Mouse (Mus musculus) heart, embryonic 13.5 days (tissue): ENCODE measurements at regions not wholly inside any gene's neighbourhood (a gene's known extent, or its start where the extent isn't known, plus 50 kb on each side); places are given as distances from the start of the nearest gene placed in this dataset.

Experiments used
- ATAC-seq: fragments of 200-750 bp; cut with Nextera tagmentation; 2 replicates; pipeline ENCODE4 v1.8.0; 2017; ENCODE audit warnings: moderate TSS enrichment; ENCODE audit not compliant: insufficient number of reproducible peaks, low FRiP score, low TSS enrichment; ENCODE audit errors: extremely low read depth
- H3K27ac ChIP-seq: fragments of 300-500 bp; sonication (generic); replicated peaks from 2 replicates; pipeline ENCODE4 v1.5.1; 2015; ENCODE audit warnings: moderate library complexity, mild to moderate bottlenecking, inconsistent platforms
- H3K27me3 ChIP-seq: fragments of 300-500 bp; sonication (generic); replicated peaks from 2 replicates; pipeline ENCODE4 v1.6.1; 2015; ENCODE audit warnings: mild to moderate bottlenecking, inconsistent platforms
- H3K36me3 ChIP-seq: fragments of 300-500 bp; sonication (generic); 2 replicates; pipeline ENCODE4 v1.6.1; 2015; ENCODE audit warnings: mild to moderate bottlenecking, inconsistent platforms
- H3K4me1 ChIP-seq: fragments of 300-500 bp; sonication (generic); 2 replicates; pipeline ENCODE4 v1.6.1; 2015; ENCODE audit warnings: inconsistent platforms
- H3K4me2 ChIP-seq: fragments of 300-500 bp; sonication (generic); 2 replicates; pipeline ENCODE4 v1.6.1; 2015; ENCODE audit warnings: inconsistent platforms, mild to moderate bottlenecking, moderate library complexity
- H3K4me3 ChIP-seq: fragments of 300-500 bp; sonication (generic); 2 replicates; pipeline ENCODE4 v1.5.1; 2015; ENCODE audit warnings: moderate library complexity, mild to moderate bottlenecking, inconsistent platforms
- H3K9ac ChIP-seq: fragments of 300-500 bp; sonication (generic); 2 replicates; pipeline ENCODE4 v1.6.1; 2015; ENCODE audit warnings: inconsistent platforms, mild to moderate bottlenecking, moderate library complexity
- H3K9me3 ChIP-seq: fragments of 300-500 bp; sonication (generic); 2 replicates; pipeline ENCODE4 v1.6.1; 2016; ENCODE audit warnings: inconsistent platforms
- WGBS: fragments of 180-500 bp; shearing (Covaris S2); methylation state at CpG from one replicate; pipeline ENCODE4 v1.1.7; 2015; ENCODE audit warnings: mixed read lengths; 5-methylcytosine and 5-hydroxymethylcytosine counted together

GRCm38 (mm10) chr15:62229491-62230283, 1306.9 kb upstream of the A1bg start:
- no peaks in the 10 kb centered on the region for H3K36me3 ChIP-seq
- no peaks in the 10 kb centered on the region for H3K9me3 ChIP-seq
- no peak for ATAC-seq
- no peak overlapping the region for H3K4me3 ChIP-seq
- H3K4me2 ChIP-seq, result no peak overlapping the region
- no peaks in the 10 kb centered on the region for H3K27me3 ChIP-seq
- H3K4me1 ChIP-seq, result peaks cover 24% of the 10 kb centered on the region
- no peak overlapping the region for H3K27ac ChIP-seq
- 69% methylated on average over 8 of the region's 8 CpGs for WGBS
- no peak overlapping the region for H3K9ac ChIP-seq

GRCm38 (mm10) chr15:62229023-62229422, 1306.2 kb upstream of the A1bg start:
- WGBS, result 86% methylated on average over 3 of the region's 3 CpGs
- no peaks in the 10 kb centered on the region for H3K36me3 ChIP-seq
- peaks cover 24% of the 10 kb centered on the region for H3K4me1 ChIP-seq
- no peak for ATAC-seq
- no peak overlapping the region for H3K27ac ChIP-seq
- H3K4me3 ChIP-seq, result no peak overlapping the region
- H3K9ac ChIP-seq, result no peak overlapping the region
- H3K9me3 ChIP-seq, result no peaks in the 10 kb centered on the region
- no peaks in the 10 kb centered on the region for H3K27me3 ChIP-seq
- H3K4me2 ChIP-seq, result no peak overlapping the region

GRCm38 (mm10) chr15:62224798-62225197, 1302.0 kb upstream of the A1bg start:
- Histone ChIP-seq H3K4me1 (peaks cover 26% of the 10 kb centered on the region), H3K9me3 (no peaks in the 10 kb centered on the region), H3K4me3 (no peak overlapping the region), H3K9ac (no peak overlapping the region), H3K27ac (no peak overlapping the region), H3K36me3 (no peaks in the 10 kb centered on the region), H3K27me3 (no peaks in the 10 kb centered on the region), H3K4me2 (no peak overlapping the region)
- no peak for ATAC-seq

- no peak for ATAC-seq
These were observed 1301.4 kb upstream of the A1bg start for GRCm38 (mm10) chr15:62224191-62224590.

GRCm38 (mm10) chr15:62223156-62223840, 1300.5 kb upstream of the A1bg start:
- no peak overlapping the region for H3K27ac ChIP-seq
- no peak for ATAC-seq
- peaks cover 22% of the 10 kb centered on the region for H3K4me1 ChIP-seq
- H3K4me2 ChIP-seq, result no peak overlapping the region
- H3K9me3 ChIP-seq, result no peaks in the 10 kb centered on the region
- H3K4me3 ChIP-seq, result no peak overlapping the region
- no peak overlapping the region for H3K9ac ChIP-seq
- no peaks in the 10 kb centered on the region for H3K36me3 ChIP-seq
- peaks cover 3% of the 10 kb centered on the region; the same call in 1 of the 2 replicates for H3K27me3 ChIP-seq
- WGBS, result 41% methylated on average over 6 of the region's 6 CpGs

More at GRCm38 (mm10) chr15:62224191-62224590, 1301.4 kb upstream of the A1bg start:
- Histone ChIP-seq H3K36me3 (no peaks in the 10 kb centered on the region), H3K4me3 (no peak overlapping the region), H3K4me1 (peaks cover 22% of the 10 kb centered on the region), H3K27ac (no peak overlapping the region), H3K9ac (no peak overlapping the region), H3K27me3 (peaks cover 3% of the 10 kb centered on the region; the same call in 1 of the 2 replicates), H3K4me2 (no peak overlapping the region), H3K9me3 (no peaks in the 10 kb centered on the region)
- 75% methylated on average over 3 of the region's 3 CpGs for WGBS

GRCm38 (mm10) chr15:62222731-62223130, 1299.9 kb upstream of the A1bg start:
- ATAC-seq, result no peak
- no peaks in the 10 kb centered on the region for H3K9me3 ChIP-seq
- peaks cover 22% of the 10 kb centered on the region for H3K4me1 ChIP-seq
- H3K4me3 ChIP-seq, result no peak overlapping the region
- peaks cover 3% of the 10 kb centered on the region; the same call in 1 of the 2 replicates for H3K27me3 ChIP-seq
- no peaks in the 10 kb centered on the region for H3K36me3 ChIP-seq
- WGBS, result 47% methylated on average over 5 of the region's 5 CpGs
- no peak overlapping the region for H3K9ac ChIP-seq
- no peak overlapping the region for H3K27ac ChIP-seq
- no peak overlapping the region for H3K4me2 ChIP-seq

GRCm38 (mm10) chr15:62222201-62222600, 1299.4 kb upstream of the A1bg start:
- Histone ChIP-seq H3K36me3 (no peaks in the 10 kb centered on the region), H3K4me3 (no peak overlapping the region), H3K27me3 (peaks cover 3% of the 10 kb centered on the region; the same call in 1 of the 2 replicates), H3K4me1 (peaks cover 22% of the 10 kb centered on the region), H3K9ac (no peak overlapping the region), H3K4me2 (no peak overlapping the region), H3K9me3 (no peaks in the 10 kb centered on the region), H3K27ac (no peak overlapping the region)
- WGBS, result 65% methylated on average over 6 of the region's 6 CpGs
- no peak for ATAC-seq

- Histone ChIP-seq H3K27ac (no peak overlapping the region), H3K4me3 (no peak overlapping the region), H3K9ac (no peak overlapping the region), H3K27me3 (peaks cover 3% of the 10 kb centered on the region; the same call in 1 of the 2 replicates), H3K9me3 (no peaks in the 10 kb centered on the region), H3K4me2 (no peak overlapping the region), H3K4me1 (peaks cover 32% of the 10 kb centered on the region), H3K36me3 (no peaks in the 10 kb centered on the region)
- 33% methylated on average over 8 of the region's 8 CpGs for WGBS
- no peak for ATAC-seq
These were observed 1298.4 kb upstream of the A1bg start for GRCm38 (mm10) chr15:62221024-62221819.

- Histone ChIP-seq H3K9ac (no peak overlapping the region), H3K27ac (no peak overlapping the region), H3K27me3 (peaks cover 3% of the 10 kb centered on the region; the same call in 1 of the 2 replicates), H3K4me2 (no peak overlapping the region), H3K36me3 (no peaks in the 10 kb centered on the region), H3K4me1 (peaks cover 38% of the 10 kb centered on the region), H3K4me3 (no peak overlapping the region), H3K9me3 (no peaks in the 10 kb centered on the region)
- WGBS, result 64% methylated on average over 3 of the region's 3 CpGs
- ATAC-seq, result no peak
These were observed 1297.8 kb upstream of the A1bg start for GRCm38 (mm10) chr15:62220620-62221019.

GRCm38 (mm10) chr15:62219934-62220540, 1297.2 kb upstream of the A1bg start:
- H3K4me2 ChIP-seq, result no peak overlapping the region
- H3K9ac ChIP-seq, result no peak overlapping the region
- 88% methylated on average over 9 of the region's 9 CpGs for WGBS
- no peaks in the 10 kb centered on the region for H3K9me3 ChIP-seq
- no peak overlapping the region for H3K4me3 ChIP-seq
- H3K36me3 ChIP-seq, result no peaks in the 10 kb centered on the region
- ATAC-seq, result no peak
- H3K27me3 ChIP-seq, result peaks cover 9% of the 10 kb centered on the region; the same call in 1 of the 2 replicates
- peaks cover 39% of the 10 kb centered on the region for H3K4me1 ChIP-seq
- H3K27ac ChIP-seq, result no peak overlapping the region
